Mouse (Mus musculus): ENCODE data around the gene Olfr239.
"Not testable (repeated sequence)": the region's sequence is repeated elsewhere in the genome, so short reads cannot be mapped to it uniquely, and the experiment has no call there.

Gene Olfr239

GRCm38 (mm10) chr17:33191002-33191401, at the start of gene Olfr239:
TSS of gene Olfr239 (plus strand) at chr17:33191302.
- DNase-seq: not testable (repeated sequence)

GRCm38 (mm10) chr17:33168147-33168546, 23.0 kb upstream of the Olfr239 start, which contains the start of gene Olfr55:
TSS of gene Olfr55 (plus strand) at chr17:33168447.
- DNase-seq: not testable (repeated sequence)

- DNase-seq: no peak
Measured at GRCm38 (mm10) chr17:33221590-33221989, 30.5 kb downstream of the Olfr239 start, which contains the start of gene Olfr1564. TSS of gene Olfr1564 (minus strand) at chr17:33221690.

- DNase-seq: not testable (repeated sequence)
Measured at GRCm38 (mm10) chr17:33236646-33237045, 45.5 kb downstream of the Olfr239 start.
